Mouse (Mus musculus) CH12.LX (cell line): ENCODE results near the gene Ssbp4.

Source experiments
- CHD2 ChIP-seq: IDR thresholded peaks from 2 replicates; pipeline ENCODE4 v1.6.1; 2011; ENCODE audit warnings: low read length, improper control_type of control experiment
- CTCF ChIP-seq, 2 experiments: IDR thresholded peaks in 1 of 2; conservative IDR thresholded peaks in 1 of 2; 2 replicates each; pipeline ENCODE4 v1.5.1; 2011 to 2012; ENCODE audit warnings: low read depth in 2 of 2, low read length in 2 of 2, improper control_type of control experiment in 1 of 2, inconsistent platforms in 1 of 2, mild to moderate bottlenecking in 1 of 2, moderate library complexity in 1 of 2
- ELF1 ChIP-seq: IDR thresholded peaks from 2 replicates; pipeline ENCODE4 v1.6.1; 2014; ENCODE audit warnings: low read depth, mild to moderate bottlenecking, inconsistent platforms, low read length, improper control_type of control experiment
- EP300 ChIP-seq: IDR thresholded peaks from 2 replicates; pipeline ENCODE4 v1.6.1; 2011; ENCODE audit warnings: low read length, improper control_type of control experiment
- GABPA ChIP-seq: IDR thresholded peaks from 2 replicates; pipeline ENCODE4 v1.6.1; 2012; ENCODE audit warnings: low read depth, low read length, improper control_type of control experiment, inconsistent platforms; ENCODE audit not compliant: insufficient replicate concordance
- MAFK ChIP-seq: IDR thresholded peaks from 2 replicates; pipeline ENCODE4 v1.6.1; 2011; ENCODE audit warnings: low read length, improper control_type of control experiment; ENCODE audit not compliant: insufficient replicate concordance
- NRF1 ChIP-seq: IDR thresholded peaks from 2 replicates; pipeline ENCODE4 v1.6.1; 2014; ENCODE audit warnings: low read depth, mild to moderate bottlenecking, inconsistent platforms, low read length, improper control_type of control experiment, moderate library complexity
- POLR2A ChIP-seq: IDR thresholded peaks from 2 replicates; pipeline ENCODE4 v1.6.1; 2011; ENCODE audit warnings: low read depth, mild to moderate bottlenecking, improper control_type of control experiment, low read length
- SMC3 ChIP-seq: IDR thresholded peaks from 2 replicates; pipeline ENCODE4 v1.6.1; 2011; ENCODE audit warnings: low read depth, low read length, improper control_type of control experiment
- TCF12 ChIP-seq: IDR thresholded peaks from 2 replicates; pipeline ENCODE4 v1.6.1; 2014; ENCODE audit warnings: low read depth, mild to moderate bottlenecking, inconsistent platforms, low read length, improper control_type of control experiment
- USF1 ChIP-seq: IDR thresholded peaks from 2 replicates; pipeline ENCODE4 v1.6.1; 2014; ENCODE audit warnings: low read depth, mild to moderate bottlenecking, inconsistent platforms, low read length, improper control_type of control experiment

- TF ChIP-seq EP300: no peak
- TF ChIP-seq CHD2: no peak
- no peak for TF ChIP-seq NRF1
- TF ChIP-seq CTCF (conservative IDR thresholded peaks at IDR 0.05 in 1 of 2, IDR thresholded peaks at IDR 0.05 in 1 of 2; ENCODE audit: low read depth in 2 of 2, low read length in 2 of 2): no peak
- TF ChIP-seq POLR2A: no peak
- no peak for TF ChIP-seq USF1
- TF ChIP-seq SMC3: no peak
- TF ChIP-seq TCF12: no peak
- TF ChIP-seq GABPA: no peak
- TF ChIP-seq ELF1: no peak
- TF ChIP-seq MAFK: no peak
Observed at GRCm38 (mm10) chr8:70631436-70631835, 22.8 kb upstream of the Ssbp4 start.
